Mouse (Mus musculus): ENCODE results near the gene Rps19. TPM values are rescaled to one million over a fixed set of nuclear protein-coding genes. Genes with fewer than 3 reads are reported as not detected.
A peak's percentile ranks its signal among the peaks of the same experiment; 100 is the strongest.

Gene Rps19
- polyA plus RNA-seq, 1 experiment from 2014 or later, result 1,467 TPM

DNA sequence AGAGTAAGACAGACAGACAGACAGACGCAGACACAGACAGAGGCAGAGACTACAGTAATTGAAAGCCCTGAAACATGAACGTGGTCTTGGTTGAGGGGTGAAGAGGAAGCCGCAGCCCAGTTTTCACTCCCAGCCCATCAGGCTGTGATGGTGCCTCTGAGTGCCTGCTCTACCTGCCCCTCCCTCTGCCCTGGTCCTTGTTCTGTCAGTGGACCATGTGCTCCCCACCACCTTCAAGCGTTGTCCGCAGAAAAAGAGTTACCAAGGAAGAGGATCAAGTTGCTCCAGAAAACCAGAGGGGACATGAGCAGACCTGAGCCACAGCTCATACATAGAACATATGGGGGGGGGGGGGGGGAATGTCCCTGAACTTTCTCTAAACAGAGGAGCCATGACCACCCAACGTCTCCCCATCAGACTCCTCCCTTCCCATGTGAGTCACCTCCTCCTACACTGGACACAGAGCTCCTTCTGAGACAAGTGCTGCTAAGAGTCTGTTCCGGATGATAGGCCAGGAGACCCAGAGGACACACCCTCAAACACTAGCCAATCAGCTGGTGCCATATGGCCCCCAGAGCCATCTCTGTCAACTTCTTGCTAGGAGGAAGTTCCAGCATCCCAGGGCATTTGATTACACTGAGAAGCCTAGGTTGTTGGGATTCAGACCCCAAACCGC, 31.5 kb upstream of the Rps19 start:
- ATAC-seq (ENCODE audit: low FRiP score, low read depth), result no peak

DNA sequence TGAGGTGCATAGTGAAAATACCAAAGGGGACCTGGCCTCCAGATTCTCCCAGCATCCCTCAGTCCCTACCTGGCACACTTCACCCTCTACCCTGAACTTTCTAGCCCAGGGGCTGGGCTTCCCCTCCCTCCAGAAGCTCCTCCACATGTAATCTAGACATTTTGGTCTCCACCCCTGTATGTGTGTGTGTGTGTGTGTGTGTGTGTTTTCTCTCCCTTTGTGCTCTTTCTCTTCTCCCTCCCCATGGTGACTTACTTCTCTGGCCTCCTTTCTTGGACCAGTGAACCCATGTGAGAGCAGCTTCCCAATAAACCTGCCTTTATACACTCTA, 31.0 kb upstream of the Rps19 start:
- Histone ChIP-seq H3K9me3 (no peaks in the 10 kb centered on the region), H3K27ac (replicated peaks) (no peak overlapping the region), H3K4me2 (replicated peaks) (no peak overlapping the region), H3K9ac (replicated peaks) (no peak overlapping the region), H3K36me3 (no peaks in the 10 kb centered on the region), H3K4me3 (no peak overlapping the region), H3K4me1 (0 out of 2 replicates have a peak, but pooled peaks cover 2% of the 10 kb centered on the region), H3K27me3 (no peaks in the 10 kb centered on the region)
- no peak for ATAC-seq (ENCODE audit: low FRiP score, low read depth)

More for the DNA sequence above, 31.5 kb upstream of the Rps19 start:
- Histone ChIP-seq H3K9ac (replicated peaks) (no peak overlapping the region), H3K4me2 (replicated peaks) (no peak overlapping the region), H3K27me3 (no peaks in the 10 kb centered on the region), H3K4me3 (no peak overlapping the region), H3K36me3 (no peaks in the 10 kb centered on the region), H3K9me3 (no peaks in the 10 kb centered on the region), H3K4me1 (0 out of 2 replicates have a peak, but pooled peaks cover 2% of the 10 kb centered on the region), H3K27ac (replicated peaks) (no peak overlapping the region)
- 81% methylated on average over 8 of the region's 8 CpGs for WGBS

DNA sequence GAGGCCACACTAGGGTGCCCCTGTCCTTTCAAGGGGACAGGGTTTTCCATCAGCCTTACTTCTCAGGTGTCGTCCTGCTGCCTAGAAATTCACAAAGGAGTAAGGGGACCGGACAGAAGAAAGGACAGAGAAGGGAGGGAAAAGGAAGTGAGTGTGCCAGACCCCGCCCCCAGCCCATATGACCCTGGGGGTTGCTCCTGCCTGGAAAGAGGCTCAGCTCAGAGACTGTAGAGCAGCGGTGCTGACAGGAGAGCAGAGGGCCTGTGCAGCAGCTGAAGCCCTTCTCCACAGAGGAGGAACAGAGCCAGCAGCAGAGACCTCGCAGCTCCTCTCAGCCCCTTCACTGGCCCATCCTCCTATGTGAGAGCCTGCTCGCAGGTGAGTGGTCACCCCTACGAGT, 30.5 kb upstream of the Rps19 start:
- 0 out of 2 replicates have a peak, but pooled peaks cover 2% of the 10 kb centered on the region for H3K4me1 ChIP-seq
- no peaks in the 10 kb centered on the region for H3K36me3 ChIP-seq
- WGBS, result 46% methylated on average over 7 of the region's 7 CpGs
- no peak overlapping the region for H3K9ac ChIP-seq (replicated peaks)
- no peaks in the 10 kb centered on the region for H3K27me3 ChIP-seq
- no peak overlapping the region for H3K27ac ChIP-seq (replicated peaks)
- no peak overlapping the region for H3K4me2 ChIP-seq (replicated peaks)
- no peak overlapping the region for H3K4me3 ChIP-seq
- no peaks in the 10 kb centered on the region for H3K9me3 ChIP-seq
- no peak for ATAC-seq (ENCODE audit: low FRiP score, low read depth)

DNA sequence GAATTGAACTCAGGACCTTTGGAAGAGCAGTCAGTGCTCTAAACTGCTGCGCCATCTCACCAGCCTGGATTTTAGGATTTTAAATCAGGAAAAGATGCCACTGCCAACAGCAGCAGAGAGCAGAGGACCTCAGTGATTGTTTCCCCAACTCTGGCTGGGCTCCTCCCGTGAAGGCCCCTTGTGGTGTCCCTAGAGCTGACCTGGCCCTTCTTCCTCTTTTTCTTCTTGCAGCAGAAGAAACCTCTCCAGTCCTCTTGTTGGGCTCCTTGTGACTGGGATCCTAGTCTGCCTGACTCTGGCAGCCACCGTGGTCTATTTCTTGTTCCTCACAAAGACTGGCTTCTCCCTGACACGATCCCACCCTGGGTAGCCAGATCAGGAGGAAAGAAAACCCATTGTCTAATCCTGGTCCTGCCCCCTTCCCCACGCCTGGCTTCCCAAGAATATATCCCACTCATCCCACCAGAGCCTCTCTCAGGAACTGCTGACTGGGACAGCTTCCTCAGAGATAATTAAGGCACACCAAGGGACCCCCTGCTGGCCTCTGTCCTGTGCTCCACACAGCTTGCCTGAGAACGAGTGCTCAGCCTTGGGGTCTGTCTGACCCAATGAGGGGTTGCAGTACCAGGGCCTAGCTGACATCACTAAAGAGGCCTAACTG, 27.6 kb upstream of the Rps19 start:
- no peaks in the 10 kb centered on the region for H3K36me3 ChIP-seq
- H3K9me3 ChIP-seq, result no peaks in the 10 kb centered on the region
- no peaks in the 10 kb centered on the region for H3K27me3 ChIP-seq
- ATAC-seq (ENCODE audit: low FRiP score, low read depth), result no peak
- 0 out of 2 replicates have a peak, but pooled peaks cover 2% of the 10 kb centered on the region for H3K4me1 ChIP-seq
- H3K4me3 ChIP-seq, result no peak overlapping the region
- 30% methylated on average over 6 of the region's 6 CpGs for WGBS
- H3K9ac ChIP-seq (replicated peaks), result no peak overlapping the region
- H3K4me2 ChIP-seq (replicated peaks), result no peak overlapping the region
- no peak overlapping the region for H3K27ac ChIP-seq (replicated peaks)

DNA sequence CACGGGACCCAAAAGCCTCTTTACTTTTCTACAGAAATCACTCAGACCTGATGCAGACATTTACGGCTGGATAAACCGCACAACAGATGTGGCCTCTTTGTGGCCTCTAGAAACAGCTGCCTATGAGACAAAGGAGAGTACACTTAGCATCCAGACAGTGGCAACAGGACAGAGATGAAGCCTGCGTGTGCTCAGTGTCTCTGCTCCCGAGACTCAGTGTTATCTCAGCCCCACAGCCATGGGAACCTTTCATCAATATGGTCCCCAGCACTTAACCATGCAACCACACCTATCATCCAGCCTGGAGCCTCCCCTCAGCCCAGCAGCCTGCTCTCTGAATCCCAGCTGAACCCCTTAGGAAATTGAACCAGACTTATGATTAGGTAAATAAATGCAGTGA, 24.9 kb upstream of the Rps19 start:
- H3K9ac ChIP-seq (replicated peaks), result no peak overlapping the region

DNA sequence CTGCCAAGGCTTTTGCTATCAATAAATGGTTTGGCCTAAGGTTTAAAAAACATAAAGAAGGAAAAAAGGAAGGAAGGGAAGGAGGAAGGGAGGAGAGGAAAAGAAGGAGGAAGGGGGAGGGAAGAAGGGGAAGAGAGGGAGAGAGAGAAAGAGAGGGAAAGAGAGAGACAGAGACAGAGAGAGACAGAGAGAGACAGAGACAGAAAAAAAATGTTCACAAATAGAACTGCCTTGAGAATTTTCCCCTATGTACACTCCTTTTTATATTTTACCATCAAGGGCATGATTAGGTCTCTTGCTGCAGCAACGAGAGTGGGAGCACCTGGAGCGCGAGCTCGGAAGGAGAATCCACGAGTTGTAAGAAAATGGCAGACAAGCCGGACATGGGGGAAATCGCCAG, 22.3 kb upstream of the Rps19 start, which contains the start of gene Gm9844:
Gm9844 (plus strand) TSS at position 301 of the 400 bp plus-strand sequence.
- Histone ChIP-seq H3K4me2 (replicated peaks) (no peak within 1 kb of the TSS), H3K4me3 (no peak within 1 kb of the TSS), H3K4me1 (no peaks in the 10 kb centered on the region), H3K27ac (replicated peaks) (no peak within 1 kb of the TSS), H3K27me3 (peaks cover 6% of the 10 kb centered on the region; the same call in 1 of the 2 replicates), H3K9ac (replicated peaks) (no peak within 1 kb of the TSS), H3K9me3 (no peaks in the 10 kb centered on the region), H3K36me3 (no peaks in the 10 kb centered on the region)
- no peak for ATAC-seq (ENCODE audit: low FRiP score, low read depth)
- WGBS, result 90% methylated on average over 7 of the region's 7 CpGs

More for the DNA sequence above, 24.9 kb upstream of the Rps19 start:
- no peak overlapping the region for H3K27ac ChIP-seq (replicated peaks)
- no peaks in the 10 kb centered on the region for H3K36me3 ChIP-seq
- H3K4me2 ChIP-seq (replicated peaks), result no peak overlapping the region
- H3K4me1 ChIP-seq, result 0 out of 2 replicates have a peak, but pooled peaks cover 2% of the 10 kb centered on the region
- WGBS, result 80% methylated on average over 5 of the region's 5 CpGs
- H3K4me3 ChIP-seq, result no peak overlapping the region
- no peaks in the 10 kb centered on the region for H3K27me3 ChIP-seq
- H3K9me3 ChIP-seq, result no peaks in the 10 kb centered on the region
- no peak for ATAC-seq (ENCODE audit: low FRiP score, low read depth)

DNA sequence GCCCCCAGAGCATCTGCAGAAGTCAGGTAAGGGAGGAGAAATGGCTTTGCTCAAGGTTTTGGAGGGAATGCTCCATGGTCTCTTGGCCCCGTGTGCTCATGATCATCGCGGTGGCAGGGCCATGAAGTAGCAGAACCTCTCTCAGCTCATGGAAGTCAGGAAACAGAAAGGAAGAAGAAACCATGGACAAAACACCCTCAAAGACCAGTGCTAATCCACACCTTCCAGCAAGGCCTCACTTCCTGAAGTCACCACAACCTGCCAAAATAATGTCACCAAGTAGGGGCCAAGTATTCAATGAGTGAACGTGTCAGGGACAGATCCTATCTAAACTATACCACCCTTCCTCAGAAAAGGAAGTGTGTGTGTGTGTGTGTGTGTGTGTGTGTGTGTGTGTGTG, 21.3 kb upstream of the Rps19 start:
- peaks cover 12% of the 10 kb centered on the region; the same call in 1 of the 2 replicates for H3K27me3 ChIP-seq
- no peak overlapping the region for H3K4me2 ChIP-seq (replicated peaks)
- H3K9ac ChIP-seq (replicated peaks), result no peak overlapping the region
- no peaks in the 10 kb centered on the region for H3K4me1 ChIP-seq
- 96% methylated on average over 4 of the region's 4 CpGs for WGBS
- H3K9me3 ChIP-seq, result no peaks in the 10 kb centered on the region
- H3K4me3 ChIP-seq, result no peak overlapping the region
- ATAC-seq (ENCODE audit: low FRiP score, low read depth), result no peak
- H3K36me3 ChIP-seq, result no peaks in the 10 kb centered on the region
- no peak overlapping the region for H3K27ac ChIP-seq (replicated peaks)

DNA sequence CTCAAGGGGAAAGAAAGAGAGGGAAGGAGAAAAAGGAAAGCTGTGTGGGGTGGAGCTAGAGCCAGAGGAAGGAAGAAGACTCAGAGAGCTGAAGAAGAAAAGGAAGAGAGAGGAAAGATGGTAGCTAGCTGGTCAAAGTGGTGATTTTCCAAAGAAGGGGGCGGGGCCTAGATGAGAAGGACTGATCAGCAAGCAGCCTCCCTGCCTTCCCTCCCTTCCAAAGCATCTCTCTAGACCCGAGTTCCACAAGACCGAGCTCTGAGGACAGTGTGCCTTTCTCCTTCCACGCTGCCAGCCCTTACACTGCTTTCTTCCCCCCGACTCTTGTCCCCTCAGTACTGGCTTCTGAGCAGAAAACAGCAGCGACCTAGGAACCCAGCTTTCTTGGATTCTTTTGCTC, 20.0 kb upstream of the Rps19 start:
- H3K4me1 ChIP-seq, result peaks cover 6% of the 10 kb centered on the region
- H3K9ac ChIP-seq (replicated peaks), result no peak overlapping the region
- whole genome bisulfite sequencing, result 35% methylated on average over 6 of the region's 6 CpGs

DNA sequence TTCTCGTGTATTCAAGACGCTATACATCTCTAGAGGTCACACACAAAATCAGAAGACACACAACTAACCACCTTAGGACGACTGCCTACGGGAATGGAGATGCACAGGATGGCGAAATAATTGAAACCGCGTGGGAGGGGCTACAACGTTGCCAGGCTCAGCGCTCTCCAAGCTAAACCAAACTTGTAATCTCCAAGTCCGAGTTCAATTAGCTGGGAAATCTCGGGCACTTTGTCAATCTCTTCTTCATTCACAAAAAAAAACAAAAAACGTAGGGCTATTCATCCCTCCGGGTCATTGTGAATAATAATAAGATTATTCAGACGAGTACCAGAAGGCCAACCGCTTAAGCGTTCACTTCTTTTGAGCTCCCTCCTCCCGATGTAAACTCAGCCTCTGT, 15.1 kb upstream of the Rps19 start:
- 43% methylated on average over 17 of the region's 17 CpGs for WGBS
- H3K27ac ChIP-seq (replicated peaks), result no peak overlapping the region
- peaks cover 10% of the 10 kb centered on the region for H3K4me1 ChIP-seq
- peaks cover 33% of the 10 kb centered on the region for H3K27me3 ChIP-seq
- no peak for ATAC-seq (ENCODE audit: low FRiP score, low read depth)
- H3K9me3 ChIP-seq, result peaks cover 3% of the 10 kb centered on the region; the same call in 1 of the 2 replicates
- no peak overlapping the region for H3K4me2 ChIP-seq (replicated peaks)
- no peak overlapping the region for H3K4me3 ChIP-seq
- no peak overlapping the region for H3K9ac ChIP-seq (replicated peaks)
- no peaks in the 10 kb centered on the region for H3K36me3 ChIP-seq

More for the DNA sequence above, 20.0 kb upstream of the Rps19 start:
- H3K9me3 ChIP-seq, result no peaks in the 10 kb centered on the region
- H3K36me3 ChIP-seq, result no peaks in the 10 kb centered on the region
- ATAC-seq (ENCODE audit: low FRiP score, low read depth), result no peak
- H3K27me3 ChIP-seq, result peaks cover 12% of the 10 kb centered on the region; the same call in 1 of the 2 replicates
- H3K27ac ChIP-seq (replicated peaks), result no peak overlapping the region
- H3K4me3 ChIP-seq, result no peak overlapping the region
- no peak overlapping the region for H3K4me2 ChIP-seq (replicated peaks)

DNA sequence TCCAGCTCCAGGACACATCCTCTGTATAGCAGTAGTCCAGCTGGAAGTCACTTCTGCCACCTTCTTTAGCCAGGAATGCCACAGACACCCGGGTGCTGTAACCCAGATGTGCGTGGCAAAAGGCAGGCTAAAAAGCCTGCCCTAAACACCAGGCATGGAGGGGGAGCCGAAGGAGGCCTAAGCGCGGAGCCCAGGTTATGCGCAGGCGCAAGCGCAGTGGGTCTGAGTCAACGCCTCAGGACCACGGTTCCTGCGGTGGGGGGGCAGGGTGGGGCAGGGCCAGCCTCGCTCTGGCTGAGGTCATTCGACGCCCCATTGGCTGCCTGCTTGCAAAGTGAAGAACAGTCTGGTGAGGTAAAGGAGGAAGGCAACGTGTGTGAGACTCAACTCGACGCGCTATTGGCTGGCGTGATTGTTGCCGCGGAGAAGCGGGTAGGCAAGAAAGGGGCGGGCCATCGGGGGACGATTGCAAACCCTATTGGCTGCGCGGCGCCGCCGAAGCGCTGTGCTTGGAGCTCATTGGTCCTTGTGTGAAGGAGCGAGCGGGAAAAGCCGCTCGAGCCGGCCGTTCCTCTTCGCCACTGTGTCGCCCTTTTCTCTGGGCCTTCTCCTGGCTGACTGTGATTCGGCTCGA, 14.5 kb upstream of the Rps19 start, which contains the start of the genes Lypd4 and Dmrtc2:
Lypd4 (minus strand) TSS at position 410 of the 634 bp plus-strand sequence.
Dmrtc2 (plus strand) TSS at position 526 of the 634 bp plus-strand sequence.
- WGBS, result 62% methylated on average over 39 of the region's 41 CpGs
- Histone ChIP-seq H3K36me3 (no peaks in the 10 kb centered on the region), H3K9me3 (peaks cover 3% of the 10 kb centered on the region; the same call in 1 of the 2 replicates), H3K27ac (replicated peaks) (no peak within 1 kb of the TSS), H3K4me1 (peaks cover 10% of the 10 kb centered on the region), H3K27me3 (peaks cover 33% of the 10 kb centered on the region), H3K4me3 (no peak within 1 kb of the TSS), H3K4me2 (replicated peaks) (no peak within 1 kb of the TSS), H3K9ac (replicated peaks) (no peak within 1 kb of the TSS)
- ATAC-seq (ENCODE audit: low FRiP score, low read depth), result peak; percentile 44; the same call in 1 of the 2 replicates

DNA sequence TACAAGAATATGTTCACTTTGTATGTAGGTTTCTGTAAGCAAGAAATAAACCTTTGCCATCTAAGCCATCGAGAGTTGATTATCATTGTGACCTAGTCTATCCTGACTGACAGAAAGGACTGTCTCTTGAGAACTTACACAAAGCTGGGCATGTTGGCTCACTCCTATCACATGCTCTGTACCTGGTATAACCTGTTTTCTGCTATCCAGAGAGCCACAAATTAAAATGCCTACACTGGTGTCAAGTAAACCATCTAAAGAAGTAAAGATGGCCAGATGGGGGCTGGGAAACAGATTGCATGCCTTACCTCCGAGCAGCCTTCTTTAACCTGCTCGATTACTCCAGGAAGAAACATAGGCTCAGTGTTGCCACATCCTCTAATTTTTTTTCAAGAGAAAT, 6.6 kb upstream of the Rps19 start:
- Histone ChIP-seq H3K4me1 (no peaks in the 10 kb centered on the region), H3K27me3 (peaks cover 8% of the 10 kb centered on the region; the same call in 1 of the 2 replicates), H3K36me3 (no peaks in the 10 kb centered on the region), H3K4me3 (no peak overlapping the region), H3K27ac (replicated peaks) (no peak overlapping the region), H3K9me3 (no peaks in the 10 kb centered on the region), H3K4me2 (replicated peaks) (no peak overlapping the region), H3K9ac (replicated peaks) (no peak overlapping the region)
- 86% methylated on average over 3 of the region's 3 CpGs for WGBS
- ATAC-seq (ENCODE audit: low FRiP score, low read depth), result no peak

DNA sequence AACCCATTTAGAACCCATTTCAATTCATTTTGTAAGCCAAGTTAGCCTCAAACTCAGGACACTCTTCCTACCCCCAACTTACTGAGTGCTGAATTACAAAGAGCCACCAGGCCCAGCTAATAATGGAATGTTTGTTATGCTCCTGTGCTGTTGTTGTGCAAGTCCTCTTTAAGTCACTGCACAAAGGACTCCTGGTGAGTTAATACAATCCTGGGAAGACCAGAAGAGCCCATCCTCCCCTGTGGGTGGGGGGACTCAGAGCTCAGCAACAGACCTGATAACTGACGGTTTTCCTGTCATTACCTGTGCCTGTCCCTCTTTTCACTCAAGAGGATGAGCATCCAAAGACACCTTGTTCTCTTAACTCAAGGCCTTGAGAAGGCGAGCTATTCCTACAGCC, 4.6 kb upstream of the Rps19 start:
- WGBS, result 13% methylated on average over 2 of the region's 2 CpGs
- ATAC-seq (ENCODE audit: low FRiP score, low read depth), result no peak

More for the DNA sequence above, 4.6 kb upstream of the Rps19 start:
- Histone ChIP-seq H3K36me3 (no peaks in the 10 kb centered on the region), H3K27ac (replicated peaks) (no peak overlapping the region), H3K27me3 (no peaks in the 10 kb centered on the region), H3K4me2 (replicated peaks) (no peak overlapping the region), H3K9ac (replicated peaks) (no peak overlapping the region), H3K4me3 (no peak overlapping the region), H3K9me3 (no peaks in the 10 kb centered on the region), H3K4me1 (no peaks in the 10 kb centered on the region)

Measured in midbrain, embryonic 12.5 days (tissue).